7 mouse cellular contexts compared by ENCODE assay signal in the genomic region with DNA sequence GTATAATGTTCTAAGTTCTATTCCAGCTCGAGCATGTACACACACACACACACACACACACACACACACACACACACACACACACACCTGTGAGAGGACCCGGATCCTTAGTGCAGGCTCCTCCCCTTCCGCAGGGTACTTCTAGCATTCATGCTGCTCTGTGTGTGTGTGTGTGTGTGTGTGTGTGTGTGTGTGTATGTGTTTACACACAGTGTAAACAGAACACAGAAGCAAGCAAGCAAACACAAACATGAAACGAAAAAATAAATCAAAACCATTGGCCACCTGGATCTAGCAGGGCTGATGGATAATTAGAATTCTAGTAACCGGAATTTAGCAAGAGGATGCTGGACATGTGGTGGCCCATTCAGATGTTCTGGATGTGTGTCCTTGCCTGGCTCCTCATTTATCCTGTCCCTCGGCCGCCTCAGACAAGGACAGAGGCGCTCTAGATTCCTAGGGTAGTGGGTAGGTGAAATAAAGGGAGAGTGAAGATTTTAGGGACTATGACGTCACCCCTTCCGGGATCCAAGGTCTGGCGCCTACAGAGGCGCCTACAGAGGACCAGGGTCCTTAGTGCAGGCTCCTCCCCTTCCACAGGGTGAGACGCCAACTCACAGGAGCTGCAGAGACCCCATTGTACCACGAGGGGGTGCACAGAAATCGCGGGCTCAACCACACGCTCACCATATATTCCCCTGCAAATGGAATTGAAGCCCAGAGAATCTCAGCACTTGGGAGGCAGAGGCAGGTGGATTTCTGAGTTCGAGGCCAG. TPM values are rescaled to one million over a fixed set of nuclear protein-coding genes. Genes with fewer than 3 reads are reported as not detected.
A peak's percentile ranks its signal among the peaks of the same experiment; 100 is the strongest.
DNase-seq lines count a peak whose midpoint lies in the region; ATAC-seq and TF ChIP-seq lines count a peak whose summit lies in the region.

No protein-coding gene starts in this region.

- H3K36me3 ChIP-seq in intestine, postnatal 0 days (ENCODE audit: control insufficient read depth, insufficient read depth) = no peaks in the 10 kb centered on the region
- H3K36me3 ChIP-seq in limb, embryonic 12.5 days = no peaks in the 10 kb centered on the region
- H3K36me3 ChIP-seq in midbrain, embryonic 15.5 days (replicated peaks) = no peaks in the 10 kb centered on the region

- no peak overlapping the region for H3K27ac ChIP-seq in intestine, postnatal 0 days (ENCODE audit: low read depth, low read length)
- H3K27ac ChIP-seq in limb, embryonic 12.5 days = no peak overlapping the region
- peak overlapping the region; percentile 80 for H3K27ac ChIP-seq in midbrain, embryonic 15.5 days

- 25% methylated on average over 18 of the region's 18 CpGs for WGBS in intestine, postnatal 0 days
- 23% methylated on average over 18 of the region's 18 CpGs for WGBS in limb, embryonic 12.5 days
- 27% methylated on average over 18 of the region's 18 CpGs for WGBS in midbrain, embryonic 15.5 days

- peak; percentile 71 to 75 for DNase-seq in adrenal gland, adult 18-20 months (ENCODE audit: low spot score in 2 of 2)
- peak; percentile 92 for DNase-seq in embryo, embryonic 10.5 days (ENCODE audit: low spot score)
- peak; percentile 49 to 71 for DNase-seq in spleen, adult 18-20 months

- H3K4me3 ChIP-seq in intestine, postnatal 0 days (ENCODE audit: low read depth, low read length) = no peak overlapping the region
- H3K4me3 ChIP-seq in limb, embryonic 12.5 days (replicated peaks) = no peak overlapping the region
- H3K4me3 ChIP-seq in midbrain, embryonic 15.5 days = no peak overlapping the region

- peak; percentile 89 for ATAC-seq in granulocyte monocyte progenitor cell, adult 5-6 weeks (replicated peaks; ENCODE audit: poor library complexity, severe bottlenecking)
- peak; percentile 71 for ATAC-seq in intestine, postnatal 0 days
- peak; percentile 21; the same call in 1 of the 2 replicates for ATAC-seq in limb, embryonic 12.5 days (ENCODE audit: insufficient number of reproducible peaks, insufficient read depth, low FRiP score, low TSS enrichment, low read depth)
- peak; percentile 41 for ATAC-seq in midbrain, embryonic 15.5 days (replicated peaks)

- H3K27me3 ChIP-seq in intestine, postnatal 0 days (replicated peaks; ENCODE audit: control insufficient read depth, insufficient read depth, low read length) = peaks cover 35% of the 10 kb centered on the region
- H3K27me3 ChIP-seq in limb, embryonic 12.5 days = peaks cover 40% of the 10 kb centered on the region
- H3K27me3 ChIP-seq in midbrain, embryonic 15.5 days (replicated peaks) = no peaks in the 10 kb centered on the region

- no peaks in the 10 kb centered on the region for H3K9me3 ChIP-seq in intestine, postnatal 0 days (ENCODE audit: control insufficient read depth)
- H3K9me3 ChIP-seq in limb, embryonic 12.5 days = no peaks in the 10 kb centered on the region
- no peaks in the 10 kb centered on the region for H3K9me3 ChIP-seq in midbrain, embryonic 15.5 days

- peaks cover 10% of the 10 kb centered on the region; the same call in 1 of the 2 replicates for H3K4me1 ChIP-seq in intestine, postnatal 0 days (replicated peaks; ENCODE audit: control insufficient read depth, insufficient read depth, low read length)
- peaks cover 33% of the 10 kb centered on the region for H3K4me1 ChIP-seq in limb, embryonic 12.5 days (replicated peaks)
- peaks cover 64% of the 10 kb centered on the region for H3K4me1 ChIP-seq in midbrain, embryonic 15.5 days

- H3K9ac ChIP-seq in intestine, postnatal 0 days (ENCODE audit: low read depth, low read length) = no peak overlapping the region
- 0 out of 2 replicates have a peak overlapping the region, but pooled peaks have one; percentile 19 for H3K9ac ChIP-seq in limb, embryonic 12.5 days (replicated peaks)
- H3K9ac ChIP-seq in midbrain, embryonic 15.5 days = no peak overlapping the region

- 0 out of 2 replicates have a peak overlapping the region, but pooled peaks have one; percentile 7 for H3K4me2 ChIP-seq in intestine, postnatal 0 days (replicated peaks; ENCODE audit: low read depth)
- H3K4me2 ChIP-seq in limb, embryonic 12.5 days = peak overlapping the region; percentile 16; the same call in 1 of the 2 replicates
- peak overlapping the region; percentile 86; the same call in 1 of the 2 replicates for H3K4me2 ChIP-seq in midbrain, embryonic 15.5 days

- TF ChIP-seq CTCF in intestine, postnatal 0 days (IDR thresholded peaks at IDR 0.05; ENCODE audit: low read depth) = peak; percentile 86

RNA-seq across cellular contexts. Expression of a gene that starts 6.6 kb away (rescaled TPM):
- total RNA-seq in adrenal gland, adult 18-20 months (2021) = 10 to 100 TPM; 24.4 to 33.3 TPM
- not detected in 2 replicates for total RNA-seq in granulocyte monocyte progenitor cell, adult 5-6 weeks (2014; fragmentation: Nextera tagmentation)
- 0.04 TPM in 1 of 2 replicates, not detected in the other for total RNA-seq in granulocyte monocyte progenitor cell, adult 5-6 weeks (2017)
- polyA plus RNA-seq in intestine, postnatal 0 days (2015; fragmentation: Nextera tagmentation; extraction: Ambion mirVana) = 3.3 and 3.6 TPM in 2 replicates
- polyA plus RNA-seq in limb, embryonic 12.5 days (2016; fragmentation: Nextera tagmentation; extraction: Ambion mirVana) = 16.6 and 16.9 TPM in 2 replicates
- polyA plus RNA-seq in midbrain, embryonic 15.5 days (2015; fragmentation: Nextera tagmentation; extraction: Ambion mirVana) = 198 and 205 TPM in 2 replicates

RNA-seq across cellular contexts. Expression of a gene that starts 8.4 kb away (rescaled TPM):
- 1 to 10 TPM; 3.5 to 4.0 TPM for total RNA-seq in adrenal gland, adult 18-20 months (2021)
- total RNA-seq in granulocyte monocyte progenitor cell, adult 5-6 weeks (2014; fragmentation: Nextera tagmentation) = not detected in 2 replicates
- not detected in 2 replicates for total RNA-seq in granulocyte monocyte progenitor cell, adult 5-6 weeks (2017)
- polyA plus RNA-seq in intestine, postnatal 0 days (2015; fragmentation: Nextera tagmentation; extraction: Ambion mirVana) = 2.0 and 2.2 TPM in 2 replicates
- 1.4 and 1.5 TPM in 2 replicates for polyA plus RNA-seq in limb, embryonic 12.5 days (2016; fragmentation: Nextera tagmentation; extraction: Ambion mirVana)
- 74.5 and 76.1 TPM in 2 replicates for polyA plus RNA-seq in midbrain, embryonic 15.5 days (2015; fragmentation: Nextera tagmentation; extraction: Ambion mirVana)

RNA-seq across cellular contexts. Expression of a gene that starts 27.1 kb away (rescaled TPM):
- 100 to 1,000 TPM; 227 to 234 TPM for total RNA-seq in adrenal gland, adult 18-20 months (2021)
- total RNA-seq in granulocyte monocyte progenitor cell, adult 5-6 weeks (2014; fragmentation: Nextera tagmentation) = 188 and 246 TPM in 2 replicates
- total RNA-seq in granulocyte monocyte progenitor cell, adult 5-6 weeks (2017) = 463 and 465 TPM in 2 replicates
- 236 and 241 TPM in 2 replicates for polyA plus RNA-seq in intestine, postnatal 0 days (2015; fragmentation: Nextera tagmentation; extraction: Ambion mirVana)
- 108 and 123 TPM in 2 replicates for polyA plus RNA-seq in limb, embryonic 12.5 days (2016; fragmentation: Nextera tagmentation; extraction: Ambion mirVana)
- polyA plus RNA-seq in midbrain, embryonic 15.5 days (2015; fragmentation: Nextera tagmentation; extraction: Ambion mirVana) = 351 and 370 TPM in 2 replicates

RNA-seq across cellular contexts. Expression of a gene that starts 31.8 kb away (rescaled TPM):
- 1 to 10 TPM; 1.6 to 2.0 TPM for total RNA-seq in adrenal gland, adult 18-20 months (2021)
- 0.09 TPM in 1 of 2 replicates, not detected in the other for total RNA-seq in granulocyte monocyte progenitor cell, adult 5-6 weeks (2014; fragmentation: Nextera tagmentation)
- 0.04 TPM in 1 of 2 replicates, not detected in the other for total RNA-seq in granulocyte monocyte progenitor cell, adult 5-6 weeks (2017)
- 0.09 and 0.10 TPM in 2 replicates for polyA plus RNA-seq in intestine, postnatal 0 days (2015; fragmentation: Nextera tagmentation; extraction: Ambion mirVana)
- polyA plus RNA-seq in limb, embryonic 12.5 days (2016; fragmentation: Nextera tagmentation; extraction: Ambion mirVana) = 0.26 and 0.32 TPM in 2 replicates
- 6.8 and 7.1 TPM in 2 replicates for polyA plus RNA-seq in midbrain, embryonic 15.5 days (2015; fragmentation: Nextera tagmentation; extraction: Ambion mirVana)

RNA-seq across cellular contexts. Expression of a gene that starts 41.5 kb away (rescaled TPM):
- total RNA-seq in adrenal gland, adult 18-20 months (2021) = 10 to 100 TPM; 18.3 TPM
- 4.6 and 4.9 TPM in 2 replicates for total RNA-seq in granulocyte monocyte progenitor cell, adult 5-6 weeks (2014; fragmentation: Nextera tagmentation)
- 4.8 and 6.5 TPM in 2 replicates for total RNA-seq in granulocyte monocyte progenitor cell, adult 5-6 weeks (2017)
- polyA plus RNA-seq in intestine, postnatal 0 days (2015; fragmentation: Nextera tagmentation; extraction: Ambion mirVana) = 3.6 and 4.0 TPM in 2 replicates
- 22.1 and 35.2 TPM in 2 replicates for polyA plus RNA-seq in limb, embryonic 12.5 days (2016; fragmentation: Nextera tagmentation; extraction: Ambion mirVana)
- 6.4 and 6.8 TPM in 2 replicates for polyA plus RNA-seq in midbrain, embryonic 15.5 days (2015; fragmentation: Nextera tagmentation; extraction: Ambion mirVana)

Comparison
In these comparisons a context has a peak if more than half of its experiments do, and no peak if none do; other contexts are left out.
1. ATAC-seq: peak in every context shown above with its lines; median percentile 89 in granulocyte monocyte progenitor cell, adult 5-6 weeks; 71 in intestine, postnatal 0 days; 41 in midbrain, embryonic 15.5 days; 21 in limb, embryonic 12.5 days.
2. H3K4me2 ChIP-seq: peak in every context shown above with its lines; median percentile 86 in midbrain, embryonic 15.5 days; 16 in limb, embryonic 12.5 days; 7 in intestine, postnatal 0 days.
3. RNA of a gene that starts 6.6 kb away (polyA plus RNA-seq): 198 to 205 TPM in midbrain, embryonic 15.5 days; 16.6 to 16.9 TPM in limb, embryonic 12.5 days and 3.3 to 3.6 TPM in intestine, postnatal 0 days; every median in the first group is over 10 times any median in the second.
4. RNA of a gene that starts 8.4 kb away (polyA plus RNA-seq): 74.5 to 76.1 TPM in midbrain, embryonic 15.5 days; 2.0 to 2.2 TPM in intestine, postnatal 0 days and 1.4 to 1.5 TPM in limb, embryonic 12.5 days; every median in the first group is over 10 times any median in the second.
5. Peak in every context shown above with its lines, with median percentiles within 50 percentile points of each other: DNase-seq.